Mouse (Mus musculus) hindbrain, embryonic 12.5 days (tissue): Measurements from ENCODE around the gene Parp16. TPM values are rescaled to one million over a fixed set of nuclear protein-coding genes. Genes with fewer than 3 reads are reported as not detected.
"Not testable (repeated sequence)": the region's sequence is repeated elsewhere in the genome, so short reads cannot be mapped to it uniquely, and the experiment has no call there.

Experiments used
- ATAC-seq: fragments of 200-750 bp; cut with Nextera tagmentation; 2 replicates; pipeline ENCODE4 v1.8.0; 2017; ENCODE audit warnings: moderate TSS enrichment; ENCODE audit not compliant: low FRiP score
- H3K27ac ChIP-seq: fragments of 300-500 bp; sonication (generic); 2 replicates; pipeline ENCODE4 v1.5.1; 2016; ENCODE audit warnings: mild to moderate bottlenecking
- H3K27me3 ChIP-seq: fragments of 300-500 bp; sonication (generic); 2 replicates; pipeline ENCODE4 v1.6.1; 2016; ENCODE audit warnings: mild to moderate bottlenecking
- H3K36me3 ChIP-seq: fragments of 300-500 bp; sonication (generic); 2 replicates; pipeline ENCODE4 v1.6.1; 2016; ENCODE audit warnings: mild to moderate bottlenecking
- H3K4me1 ChIP-seq: fragments of 300-500 bp; sonication (generic); 2 replicates; pipeline ENCODE4 v1.6.1; 2016
- H3K4me2 ChIP-seq: fragments of 300-500 bp; sonication (generic); replicated peaks from 2 replicates; pipeline ENCODE4 v1.6.1; 2016; ENCODE audit warnings: mild to moderate bottlenecking
- H3K4me3 ChIP-seq: fragments of 300-500 bp; sonication (generic); 2 replicates; pipeline ENCODE4 v1.5.1; 2016; ENCODE audit warnings: mild to moderate bottlenecking
- H3K9ac ChIP-seq: fragments of 300-500 bp; sonication (generic); 2 replicates; pipeline ENCODE4 v1.6.1; 2016; ENCODE audit warnings: mild to moderate bottlenecking, moderate library complexity
- H3K9me3 ChIP-seq: fragments of 300-500 bp; sonication (generic); replicated peaks from 2 replicates; pipeline ENCODE4 v1.6.1; 2016; ENCODE audit warnings: mild to moderate bottlenecking
- WGBS: fragments of 180-500 bp; shearing (Covaris S2); methylation state at CpG from one replicate; pipeline ENCODE4 v1.1.7; 2016; 5-methylcytosine and 5-hydroxymethylcytosine counted together
- polyA plus RNA-seq: library from polyadenylated mRNA; unstranded; fragments of >200 nt; fragmentation: Nextera tagmentation; extraction: Ambion mirVana; gene quantifications from 2 replicates; pipeline ENCODE4 v1.2.1, GENCODE M21; 2016

Parp16 gene
- polyA plus RNA-seq, 1 experiment from 2014 or later: 5.8 TPM

- no peaks in the 10 kb centered on the region for H3K27me3 ChIP-seq
- WGBS: under 1% methylated on average over 18 of the region's 18 CpGs
- no peaks in the 10 kb centered on the region for H3K36me3 ChIP-seq
- peak overlapping the region; percentile 37 for H3K4me3 ChIP-seq
- peak overlapping the region; percentile 56 for H3K4me2 ChIP-seq
- H3K27ac ChIP-seq: peak overlapping the region; percentile 82
- peak overlapping the region; percentile 47 for H3K9ac ChIP-seq
- 0 out of 2 replicates have a peak, but pooled peaks cover 2% of the 10 kb centered on the region for H3K4me1 ChIP-seq
- H3K9me3 ChIP-seq: no peaks in the 10 kb centered on the region
- ATAC-seq: peak; percentile 92
Observed at GRCm38 (mm10) chr9:65201381-65202164, 6.4 kb downstream of the Parp16 start.

GRCm38 (mm10) chr9:65202165-65202754, 7.1 kb downstream of the Parp16 start:
- H3K4me1 ChIP-seq: no peaks in the 10 kb centered on the region
- H3K9me3 ChIP-seq: no peaks in the 10 kb centered on the region
- 14% methylated on average over 9 of the region's 11 CpGs for WGBS
- no peaks in the 10 kb centered on the region for H3K27me3 ChIP-seq
- peak; percentile 42; the same call in 1 of the 2 replicates for ATAC-seq
- H3K9ac ChIP-seq: peak overlapping the region; percentile 47
- H3K27ac ChIP-seq: peak overlapping the region; percentile 82
- peak overlapping the region; percentile 37 for H3K4me3 ChIP-seq
- no peaks in the 10 kb centered on the region for H3K36me3 ChIP-seq
- H3K4me2 ChIP-seq: peak overlapping the region; percentile 56

DNA sequence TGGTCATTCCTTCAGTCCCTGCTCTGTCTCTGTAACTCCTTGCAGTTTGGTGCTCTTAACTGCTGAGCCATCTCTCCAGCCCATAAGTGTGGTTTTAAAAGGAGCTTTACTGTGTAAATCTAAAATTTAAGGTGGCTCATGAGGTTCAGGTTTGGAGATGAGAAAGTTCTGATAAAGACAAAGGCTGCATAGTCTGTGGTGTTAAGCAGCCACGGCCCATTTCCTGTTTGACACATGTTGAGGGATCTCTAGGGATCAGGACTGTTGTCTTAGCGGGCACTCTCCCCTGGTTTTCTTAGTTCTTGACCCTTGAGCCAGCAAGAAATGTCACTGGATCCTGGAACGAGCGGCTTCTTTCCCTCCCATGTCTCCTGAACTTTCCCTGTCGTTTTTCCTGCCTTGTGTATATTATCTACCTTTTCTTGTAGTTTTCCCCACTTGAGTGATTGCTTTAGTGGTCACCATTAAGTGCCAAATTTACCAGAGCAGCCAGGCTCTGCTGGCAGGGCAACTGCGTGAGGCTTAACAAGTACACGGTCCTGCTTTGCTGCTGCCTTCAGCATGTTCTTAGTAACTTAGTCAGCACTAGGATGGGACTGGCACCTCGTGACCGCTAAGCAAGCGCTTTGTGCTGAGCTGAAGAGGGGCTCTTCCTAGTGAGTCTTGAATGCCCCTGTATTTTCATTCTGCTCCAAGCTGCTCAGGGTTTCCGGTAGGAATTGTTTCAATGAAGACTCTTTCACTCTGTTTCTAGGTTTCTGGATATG, 10.1 kb downstream of the Parp16 start:
- Histone ChIP-seq H3K9ac (no peak overlapping the region), H3K36me3 (no peaks in the 10 kb centered on the region), H3K4me2 (no peak overlapping the region), H3K9me3 (no peaks in the 10 kb centered on the region), H3K27ac (no peak overlapping the region), H3K27me3 (no peaks in the 10 kb centered on the region), H3K4me1 (no peaks in the 10 kb centered on the region), H3K4me3 (no peak overlapping the region)
- no peak for ATAC-seq
- WGBS: 65% methylated on average over 11 of the region's 11 CpGs

- WGBS: 91% methylated on average over 9 of the region's 9 CpGs
- not testable (repeated sequence) for ATAC-seq, H3K9ac ChIP-seq, H3K4me3 ChIP-seq, H3K4me1 ChIP-seq, H3K27ac ChIP-seq, H3K9me3 ChIP-seq, H3K27me3 ChIP-seq, H3K4me2 ChIP-seq, H3K36me3 ChIP-seq
Observed at GRCm38 (mm10) chr9:65207041-65207815, 12.1 kb downstream of the Parp16 start.

DNA sequence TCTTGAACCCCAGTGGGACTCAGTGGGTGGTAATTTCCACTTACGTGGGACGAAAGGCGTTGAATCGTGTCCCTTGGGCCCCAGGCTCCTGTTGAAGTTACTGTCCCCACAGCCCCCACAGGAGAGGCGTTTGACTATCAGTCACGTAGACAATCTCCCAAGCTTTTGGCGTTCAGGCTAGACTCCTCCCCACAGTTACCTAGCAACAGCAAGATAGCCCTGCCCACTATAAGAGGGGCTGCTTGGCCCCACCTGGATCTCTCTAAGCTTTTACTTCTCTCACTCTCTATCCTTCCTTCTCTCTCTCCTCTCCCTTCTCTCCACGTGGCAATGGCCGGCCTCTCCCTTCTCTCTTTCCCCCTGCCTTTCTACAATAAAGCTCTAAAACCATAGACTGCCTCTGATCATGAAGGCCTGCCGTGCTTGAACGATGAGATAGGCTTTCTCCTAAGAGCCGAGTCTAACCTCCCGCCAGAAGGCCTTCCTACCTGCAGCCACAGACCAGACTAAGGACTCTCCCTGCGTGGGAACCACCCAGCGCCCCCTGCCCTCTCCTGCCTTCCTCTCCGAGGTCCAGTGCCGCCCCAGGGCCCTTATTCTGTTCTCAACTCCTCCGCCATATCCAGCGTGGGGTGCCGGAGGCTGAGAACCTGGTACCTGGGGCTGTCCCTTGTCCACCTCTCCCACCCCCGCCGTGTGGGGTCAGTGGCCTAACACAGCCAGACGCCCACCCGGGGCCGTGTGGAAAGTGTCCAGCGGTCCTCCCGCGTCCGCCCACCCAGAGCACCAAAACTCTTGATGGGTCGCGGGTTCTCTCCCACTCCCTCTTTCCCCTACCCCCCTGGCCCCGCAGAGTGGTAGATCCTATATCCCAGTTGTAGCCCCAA, 13.4 kb downstream of the Parp16 start:
- Histone ChIP-seq H3K9me3 (no peaks in the 10 kb centered on the region), H3K36me3 (no peaks in the 10 kb centered on the region), H3K27me3 (no peaks in the 10 kb centered on the region), H3K4me3 (no peak overlapping the region), H3K4me1 (no peaks in the 10 kb centered on the region; the same call in 1 of the 2 replicates), H3K4me2 (no peak overlapping the region), H3K27ac (no peak overlapping the region), H3K9ac (no peak overlapping the region)
- WGBS: 88% methylated on average over 32 of the region's 32 CpGs
- ATAC-seq: no peak

DNA sequence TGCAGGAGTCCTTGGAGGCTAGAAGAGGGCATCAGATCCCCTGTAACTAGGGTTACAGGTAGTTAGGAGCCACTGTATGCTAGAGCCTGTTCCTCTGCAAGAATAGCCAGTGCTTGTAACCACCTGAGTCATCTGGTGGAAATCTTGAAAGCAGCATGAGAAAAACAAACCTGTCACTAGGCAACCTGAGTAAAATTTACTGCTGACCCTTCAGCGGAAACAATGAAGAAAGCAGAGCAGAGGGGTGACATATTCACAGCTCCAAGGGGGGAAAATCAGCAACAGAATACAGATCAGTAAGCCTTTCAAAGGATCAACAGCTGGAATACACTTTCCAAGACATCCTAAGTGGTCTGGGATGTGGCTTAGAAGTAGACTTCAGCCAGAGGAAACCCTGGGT, 16.4 kb downstream of the Parp16 start:
- Histone ChIP-seq H3K36me3 (no peaks in the 10 kb centered on the region), H3K27ac (no peak overlapping the region), H3K4me2 (no peak overlapping the region), H3K4me3 (no peak overlapping the region), H3K9ac (no peak overlapping the region), H3K4me1 (peaks cover 7% of the 10 kb centered on the region), H3K27me3 (no peaks in the 10 kb centered on the region), H3K9me3 (no peaks in the 10 kb centered on the region)
- WGBS: 50% methylated on average over 1 of the region's 1 CpGs
- ATAC-seq: no peak

DNA sequence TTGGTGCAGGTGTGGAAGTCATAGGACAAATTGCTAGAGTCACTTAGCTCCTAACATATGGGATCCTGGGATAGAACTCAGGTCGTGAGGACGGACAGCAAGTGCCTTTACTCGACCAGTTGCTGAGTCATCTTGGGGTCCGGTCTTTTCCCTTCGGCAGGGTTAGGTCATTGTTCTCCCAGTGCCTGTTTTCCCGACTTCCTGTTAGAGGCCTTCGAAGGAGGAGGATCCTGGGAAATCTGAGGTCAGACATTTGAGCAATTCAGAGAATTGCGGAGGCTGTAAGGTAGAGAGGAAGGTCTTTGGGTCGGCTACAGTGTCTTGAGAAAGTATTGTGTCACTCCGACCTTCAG, 19.2 kb downstream of the Parp16 start:
- Histone ChIP-seq H3K9ac (peak overlapping the region; percentile 84; the same call in 1 of the 2 replicates), H3K27ac (peak overlapping the region; percentile 91)
- no peak; the same call in 1 of the 2 replicates for ATAC-seq

DNA sequence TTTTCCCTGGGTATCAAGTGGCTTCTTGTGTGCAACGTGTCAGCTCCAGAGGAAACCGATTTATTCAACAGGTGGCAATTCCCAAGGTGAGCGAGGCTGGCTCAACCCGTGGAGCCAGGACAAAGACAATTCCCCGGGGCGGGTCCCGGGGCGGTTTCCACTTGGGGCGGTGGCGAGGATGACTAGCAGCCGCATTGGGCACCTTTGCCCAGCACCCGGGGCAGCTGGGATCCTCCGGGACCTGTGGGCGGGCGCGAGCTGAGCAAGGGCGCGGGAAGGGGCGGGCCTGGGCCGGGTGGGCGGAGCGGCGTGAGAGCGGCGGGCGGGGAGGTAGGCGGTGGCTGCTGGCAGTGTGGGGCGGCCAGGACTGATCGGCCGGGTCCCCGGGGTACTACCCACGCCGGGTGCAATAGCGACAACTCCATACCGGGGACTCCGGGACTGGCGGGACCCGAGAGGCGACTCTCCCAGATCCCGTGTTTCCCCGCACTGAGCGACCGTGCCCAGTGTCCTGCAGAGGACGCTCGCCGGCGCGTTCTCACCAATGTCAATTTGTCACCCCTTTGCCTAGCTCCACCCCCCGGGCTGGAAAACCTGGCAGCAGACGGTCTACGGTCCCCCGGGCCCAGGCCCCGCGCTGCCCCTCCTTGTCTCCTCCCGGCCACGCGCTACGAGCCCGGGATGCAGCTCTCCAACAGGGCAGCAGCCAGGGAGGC, 19.8 kb downstream of the Parp16 start:
- no peaks in the 10 kb centered on the region for H3K36me3 ChIP-seq
- no peaks in the 10 kb centered on the region for H3K27me3 ChIP-seq
- peak overlapping the region; percentile 86 for H3K4me2 ChIP-seq
- H3K9ac ChIP-seq: peak overlapping the region; percentile 84
- peak overlapping the region; percentile 91 for H3K27ac ChIP-seq
- H3K9me3 ChIP-seq: no peaks in the 10 kb centered on the region
- peak; percentile 94 for ATAC-seq
- H3K4me3 ChIP-seq: peak overlapping the region; percentile 55
- 1% methylated on average over 53 of the region's 59 CpGs for WGBS
- H3K4me1 ChIP-seq: peaks cover 11% of the 10 kb centered on the region

More for the DNA sequence above, 19.2 kb downstream of the Parp16 start:
- no peaks in the 10 kb centered on the region for H3K9me3 ChIP-seq
- 13% methylated on average over 10 of the region's 10 CpGs for WGBS
- peak overlapping the region; percentile 86 for H3K4me2 ChIP-seq
- H3K4me3 ChIP-seq: peak overlapping the region; percentile 55
- no peaks in the 10 kb centered on the region for H3K36me3 ChIP-seq
- no peaks in the 10 kb centered on the region for H3K27me3 ChIP-seq
- H3K4me1 ChIP-seq: peaks cover 11% of the 10 kb centered on the region

DNA sequence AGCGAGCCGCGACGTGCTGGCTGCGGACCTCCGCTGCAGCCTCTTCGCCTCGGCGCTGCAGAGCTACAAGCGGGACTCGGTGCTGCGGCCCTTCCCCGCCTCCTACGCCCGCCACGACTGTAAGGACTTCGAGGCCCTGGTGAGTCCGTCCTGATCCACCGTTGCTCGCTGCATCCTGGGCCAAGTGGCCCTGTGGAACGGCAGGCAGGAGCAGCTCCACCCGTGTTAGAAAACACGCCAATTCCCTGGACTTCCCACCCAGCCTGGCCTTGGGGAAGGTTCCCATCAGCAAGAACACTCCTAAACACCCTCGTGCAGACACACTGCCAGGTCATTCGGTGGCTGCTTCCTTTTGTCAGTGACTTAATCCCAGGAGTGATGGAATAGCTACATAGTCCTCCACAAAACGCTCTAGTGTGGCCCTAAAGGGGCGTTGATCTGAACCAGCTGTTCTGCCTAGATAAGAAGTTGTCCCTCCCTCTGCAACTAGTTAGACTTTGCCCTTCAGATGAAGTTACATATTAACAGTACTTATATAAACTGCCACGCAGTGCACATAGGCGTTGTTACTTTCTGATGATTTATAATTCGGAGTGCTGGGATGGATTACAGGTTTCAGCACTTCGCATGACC, 20.5 kb downstream of the Parp16 start:
- Histone ChIP-seq H3K4me3 (peak overlapping the region; percentile 55), H3K36me3 (no peaks in the 10 kb centered on the region), H3K27ac (peak overlapping the region; percentile 91), H3K27me3 (no peaks in the 10 kb centered on the region), H3K9ac (peak overlapping the region; percentile 84), H3K9me3 (no peaks in the 10 kb centered on the region), H3K4me2 (peak overlapping the region; percentile 86), H3K4me1 (peaks cover 11% of the 10 kb centered on the region)
- ATAC-seq: no peak; the same call in 1 of the 2 replicates
- 12% methylated on average over 31 of the region's 31 CpGs for WGBS

DNA sequence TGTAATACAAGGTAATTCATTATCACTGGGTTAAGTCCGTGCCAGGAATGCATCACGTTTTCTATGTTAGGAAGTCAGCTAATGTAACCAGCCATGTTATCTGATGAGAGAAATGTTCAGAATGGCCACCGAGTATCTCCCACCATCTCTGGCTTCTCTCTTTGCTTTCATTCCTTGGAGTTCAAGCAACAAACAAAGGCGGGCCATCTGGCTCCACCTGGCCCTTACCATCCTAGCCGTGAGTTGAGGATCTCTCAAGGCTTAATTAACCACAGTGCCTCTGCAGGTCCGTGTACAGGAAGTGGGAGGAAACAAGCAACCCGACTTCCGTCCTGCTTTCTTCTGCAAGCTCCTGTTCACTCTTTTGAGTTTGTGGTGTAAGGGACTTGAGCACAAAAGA, 21.8 kb downstream of the Parp16 start:
- Histone ChIP-seq H3K9ac (no peak overlapping the region), H3K27ac (no peak overlapping the region), H3K27me3 (no peaks in the 10 kb centered on the region), H3K4me3 (no peak overlapping the region), H3K4me1 (peaks cover 11% of the 10 kb centered on the region), H3K9me3 (no peaks in the 10 kb centered on the region), H3K4me2 (no peak overlapping the region), H3K36me3 (no peaks in the 10 kb centered on the region)
- no peak for ATAC-seq
- 64% methylated on average over 8 of the region's 8 CpGs for WGBS
